Mouse (Mus musculus) frontal cortex, adult (tissue): ENCODE data around the gene Gm9970.

Experiments
- ATAC-seq: cut with Nextera tagmentation; 2 replicates; pipeline ENCODE4 v1.9.2; 2017; ENCODE audit warnings: mild to moderate bottlenecking, moderate library complexity, mixed read lengths; ENCODE audit not compliant: low TSS enrichment

Gene Gm9970

GRCm38 (mm10) chr5:31195671-31196070 lies 45.4 kb downstream of the Gm9970 start:
- no peak for ATAC-seq

GRCm38 (mm10) chr5:31194486-31195485 lies 46.2 kb downstream of the Gm9970 start:
- ATAC-seq = no peak

GRCm38 (mm10) chr5:31193631-31194281 lies 47.3 kb downstream of the Gm9970 start:
- ATAC-seq = no peak

- peak; percentile 92 for ATAC-seq
These were observed 47.9 kb downstream of the Gm9970 start, which contains the start of the genes Snx17 and Eif2b4 for GRCm38 (mm10) chr5:31192939-31193630. Gene Snx17, plus strand, starts transcription at chr5:31193227. Gene Eif2b4, minus strand, starts transcription at chr5:31193430.

GRCm38 (mm10) chr5:31192045-31192938 lies 48.7 kb downstream of the Gm9970 start:
- ATAC-seq = peak; percentile 39
